Mouse (Mus musculus): ENCODE data around the gene Kcne1. TPM values are rescaled to one million over a fixed set of nuclear protein-coding genes. Genes with fewer than 3 reads are reported as not detected.

Gene Kcne1
- polyA plus RNA-seq, 1 experiment from 2014 or later = 0.34 TPM

DNA sequence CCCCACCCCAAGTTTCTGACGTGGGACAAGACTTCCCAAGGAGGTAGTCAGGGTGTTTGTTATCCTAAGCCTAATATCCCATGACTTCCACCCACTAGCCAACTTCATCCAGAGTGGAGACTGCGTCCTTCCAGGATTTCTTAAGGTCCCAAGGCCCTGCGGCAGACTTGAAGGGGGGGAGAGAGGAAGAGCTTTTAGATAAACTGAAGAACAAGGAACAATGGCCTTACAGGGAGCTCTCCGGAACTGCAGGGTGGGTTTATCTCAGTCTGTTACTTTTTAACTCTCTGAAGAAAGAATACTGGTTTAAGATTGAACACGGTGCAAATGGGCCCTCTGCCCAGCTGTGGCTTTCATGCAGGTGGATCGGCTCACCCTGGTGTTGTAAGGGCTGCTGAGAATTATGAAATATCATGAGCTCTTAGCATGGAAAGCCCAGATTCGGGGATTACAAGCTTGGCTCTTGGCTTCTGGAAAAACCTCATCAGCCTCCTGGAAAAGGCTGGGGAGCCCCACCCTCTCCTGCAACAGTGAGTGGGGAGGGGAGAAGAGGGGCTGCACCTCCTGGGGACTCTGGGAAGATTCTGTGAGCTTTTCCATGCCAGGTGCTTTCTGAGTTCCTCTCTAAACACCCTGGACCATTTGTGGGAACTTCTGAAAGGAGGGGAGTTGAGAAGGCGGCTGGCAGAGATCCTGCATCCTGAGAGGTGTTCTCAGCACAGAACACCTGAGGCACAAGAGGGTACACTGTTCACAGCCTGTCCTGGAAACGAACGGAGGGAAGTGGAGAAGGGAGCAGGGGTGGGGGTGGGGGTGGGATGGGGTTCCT is 38.7 kb upstream of the Kcne1 start:
- DNase-seq (ENCODE audit: low spot score) = no peak
- Histone ChIP-seq H3K4me3 (ENCODE audit: low read depth, low read length) (no peak overlapping the region), H3K27ac (replicated peaks; ENCODE audit: low read depth, low read length) (no peak overlapping the region), H3K4me1 (ENCODE audit: control insufficient read depth, insufficient read depth, low read length) (peaks cover 10% of the 10 kb centered on the region), H3K9me3 (replicated peaks; ENCODE audit: control insufficient read depth, low read length) (no peaks in the 10 kb centered on the region), H3K36me3 (replicated peaks; ENCODE audit: control insufficient read depth, insufficient read depth, low read depth, low read length) (no peaks in the 10 kb centered on the region), H3K4me2 (ENCODE audit: low read depth, low read length) (no peak overlapping the region), H3K9ac (replicated peaks; ENCODE audit: low read length) (no peak overlapping the region), H3K27me3 (ENCODE audit: control insufficient read depth, insufficient read depth, low read length) (no peaks in the 10 kb centered on the region)
- 49% methylated on average over 10 of the region's 10 CpGs for WGBS
- ATAC-seq (replicated peaks; ENCODE audit: insufficient number of reproducible peaks, low FRiP score, low TSS enrichment, low read depth) = no peak

- H3K4me1 ChIP-seq (ENCODE audit: control insufficient read depth, insufficient read depth, low read length) = 0 out of 2 replicates have a peak, but pooled peaks cover 3% of the 10 kb centered on the region
- H3K9ac ChIP-seq (replicated peaks; ENCODE audit: low read length) = no peak overlapping the region
- no peaks in the 10 kb centered on the region for H3K9me3 ChIP-seq (replicated peaks; ENCODE audit: control insufficient read depth, low read length)
- H3K27me3 ChIP-seq (ENCODE audit: control insufficient read depth, insufficient read depth, low read length) = no peaks in the 10 kb centered on the region
- WGBS = 93% methylated on average over 3 of the region's 3 CpGs
- H3K4me3 ChIP-seq (ENCODE audit: low read depth, low read length) = no peak overlapping the region
- no peaks in the 10 kb centered on the region for H3K36me3 ChIP-seq (replicated peaks; ENCODE audit: control insufficient read depth, insufficient read depth, low read depth, low read length)
- H3K4me2 ChIP-seq (ENCODE audit: low read depth, low read length) = no peak overlapping the region
- ATAC-seq (replicated peaks; ENCODE audit: insufficient number of reproducible peaks, low FRiP score, low TSS enrichment, low read depth) (no peak), DNase-seq (ENCODE audit: low spot score) (no peak)
- no peak overlapping the region for H3K27ac ChIP-seq (replicated peaks; ENCODE audit: low read depth, low read length)
These were observed 34.5 kb upstream of the Kcne1 start for GRCm38 (mm10) chr16:92393732-92394131.

DNA sequence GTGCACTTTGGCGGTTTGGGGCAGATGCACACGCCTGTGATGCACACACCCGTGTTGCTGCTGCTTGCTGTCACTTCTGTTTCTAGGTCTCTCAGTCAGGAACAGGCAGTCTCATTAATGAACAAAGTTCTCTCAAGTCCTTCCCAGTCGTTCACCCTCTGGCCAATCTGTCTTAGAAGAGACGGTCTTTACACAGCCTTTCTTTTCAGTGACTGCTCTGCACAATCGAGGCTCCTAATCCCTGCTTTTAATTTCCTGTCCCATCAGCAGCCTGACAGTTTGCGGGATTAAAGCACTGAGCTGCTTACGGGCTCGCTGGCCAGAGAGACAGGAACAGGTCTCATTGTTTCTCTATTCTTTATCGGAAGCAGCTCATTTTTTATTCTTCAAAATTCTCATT is 28.4 kb upstream of the Kcne1 start:
- Histone ChIP-seq H3K4me1 (ENCODE audit: control insufficient read depth, insufficient read depth, low read length) (no peaks in the 10 kb centered on the region), H3K4me3 (ENCODE audit: low read depth, low read length) (no peak overlapping the region), H3K9me3 (replicated peaks; ENCODE audit: control insufficient read depth, low read length) (no peaks in the 10 kb centered on the region), H3K36me3 (replicated peaks; ENCODE audit: control insufficient read depth, insufficient read depth, low read depth, low read length) (no peaks in the 10 kb centered on the region), H3K27me3 (ENCODE audit: control insufficient read depth, insufficient read depth, low read length) (no peaks in the 10 kb centered on the region), H3K9ac (replicated peaks; ENCODE audit: low read length) (no peak overlapping the region), H3K4me2 (ENCODE audit: low read depth, low read length) (no peak overlapping the region), H3K27ac (replicated peaks; ENCODE audit: low read depth, low read length) (no peak overlapping the region)
- DNase-seq (ENCODE audit: low spot score) (no peak), ATAC-seq (replicated peaks; ENCODE audit: insufficient number of reproducible peaks, low FRiP score, low TSS enrichment, low read depth) (no peak)
- WGBS = 55% methylated on average over 10 of the region's 10 CpGs

- WGBS = 3% methylated on average over 2 of the region's 2 CpGs
- DNase-seq (ENCODE audit: low spot score) (peak; percentile 71), ATAC-seq (replicated peaks; ENCODE audit: insufficient number of reproducible peaks, low FRiP score, low TSS enrichment, low read depth) (no peak)
- Histone ChIP-seq H3K9ac (replicated peaks; ENCODE audit: low read length) (no peak overlapping the region), H3K4me3 (ENCODE audit: low read depth, low read length) (no peak overlapping the region), H3K27me3 (ENCODE audit: control insufficient read depth, insufficient read depth, low read length) (no peaks in the 10 kb centered on the region), H3K36me3 (replicated peaks; ENCODE audit: control insufficient read depth, insufficient read depth, low read depth, low read length) (no peaks in the 10 kb centered on the region), H3K9me3 (replicated peaks; ENCODE audit: control insufficient read depth, low read length) (no peaks in the 10 kb centered on the region), H3K27ac (replicated peaks; ENCODE audit: low read depth, low read length) (no peak overlapping the region), H3K4me1 (ENCODE audit: control insufficient read depth, insufficient read depth, low read length) (no peaks in the 10 kb centered on the region), H3K4me2 (ENCODE audit: low read depth, low read length) (no peak overlapping the region)
These were observed 25.8 kb upstream of the Kcne1 start for GRCm38 (mm10) chr16:92385062-92385461.

- Histone ChIP-seq H3K27ac (replicated peaks; ENCODE audit: low read depth, low read length) (no peak overlapping the region), H3K9me3 (replicated peaks; ENCODE audit: control insufficient read depth, low read length) (no peaks in the 10 kb centered on the region), H3K9ac (replicated peaks; ENCODE audit: low read length) (no peak overlapping the region), H3K4me2 (ENCODE audit: low read depth, low read length) (no peak overlapping the region), H3K36me3 (replicated peaks; ENCODE audit: control insufficient read depth, insufficient read depth, low read depth, low read length) (no peaks in the 10 kb centered on the region), H3K4me1 (ENCODE audit: control insufficient read depth, insufficient read depth, low read length) (no peaks in the 10 kb centered on the region), H3K27me3 (ENCODE audit: control insufficient read depth, insufficient read depth, low read length) (no peaks in the 10 kb centered on the region), H3K4me3 (ENCODE audit: low read depth, low read length) (no peak overlapping the region)
- DNase-seq (ENCODE audit: low spot score) (no peak), ATAC-seq (replicated peaks; ENCODE audit: insufficient number of reproducible peaks, low FRiP score, low TSS enrichment, low read depth) (no peak)
These were observed 24.1 kb upstream of the Kcne1 start for GRCm38 (mm10) chr16:92383412-92383811.

GRCm38 (mm10) chr16:92382508-92382907 is 23.2 kb upstream of the Kcne1 start:
- 68% methylated on average over 6 of the region's 6 CpGs for WGBS
- H3K4me2 ChIP-seq (ENCODE audit: low read depth, low read length) = no peak overlapping the region

DNA sequence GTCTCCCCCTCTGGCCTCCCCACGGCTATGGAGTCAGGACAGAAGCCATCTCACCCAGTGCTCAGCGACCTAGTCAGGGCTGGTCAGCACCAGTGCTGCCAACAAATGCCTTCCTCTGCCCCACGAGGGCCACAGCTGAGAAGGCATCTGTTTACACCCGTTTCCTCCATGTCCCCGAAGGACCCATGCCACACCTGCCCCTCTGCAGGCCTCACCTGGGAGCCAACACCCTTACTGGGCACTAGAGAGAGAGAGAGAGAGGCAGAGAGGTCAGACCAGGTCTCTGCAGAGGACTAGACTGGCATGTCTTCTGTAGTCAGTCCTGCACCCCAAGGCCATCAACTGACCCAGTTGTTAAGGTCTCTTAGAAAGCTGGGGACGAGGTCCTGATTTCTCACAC is 21.8 kb upstream of the Kcne1 start:
- Histone ChIP-seq H3K36me3 (replicated peaks; ENCODE audit: control insufficient read depth, insufficient read depth, low read depth, low read length) (no peaks in the 10 kb centered on the region), H3K4me1 (ENCODE audit: control insufficient read depth, insufficient read depth, low read length) (no peaks in the 10 kb centered on the region), H3K27ac (replicated peaks; ENCODE audit: low read depth, low read length) (no peak overlapping the region), H3K9me3 (replicated peaks; ENCODE audit: control insufficient read depth, low read length) (no peaks in the 10 kb centered on the region), H3K9ac (replicated peaks; ENCODE audit: low read length) (no peak overlapping the region), H3K4me3 (ENCODE audit: low read depth, low read length) (no peak overlapping the region), H3K27me3 (ENCODE audit: control insufficient read depth, insufficient read depth, low read length) (no peaks in the 10 kb centered on the region), H3K4me2 (ENCODE audit: low read depth, low read length) (no peak overlapping the region)
- DNase-seq (ENCODE audit: low spot score) = no peak
- ATAC-seq (replicated peaks; ENCODE audit: insufficient number of reproducible peaks, low FRiP score, low TSS enrichment, low read depth) = no peak
- 73% methylated on average over 6 of the region's 6 CpGs for WGBS

More at GRCm38 (mm10) chr16:92382508-92382907, 23.2 kb upstream of the Kcne1 start:
- DNase-seq (ENCODE audit: low spot score) (no peak), ATAC-seq (replicated peaks; ENCODE audit: insufficient number of reproducible peaks, low FRiP score, low TSS enrichment, low read depth) (no peak)
- Histone ChIP-seq H3K9me3 (replicated peaks; ENCODE audit: control insufficient read depth, low read length) (no peaks in the 10 kb centered on the region), H3K4me1 (ENCODE audit: control insufficient read depth, insufficient read depth, low read length) (no peaks in the 10 kb centered on the region), H3K27ac (replicated peaks; ENCODE audit: low read depth, low read length) (no peak overlapping the region), H3K36me3 (replicated peaks; ENCODE audit: control insufficient read depth, insufficient read depth, low read depth, low read length) (no peaks in the 10 kb centered on the region), H3K4me3 (ENCODE audit: low read depth, low read length) (no peak overlapping the region), H3K27me3 (ENCODE audit: control insufficient read depth, insufficient read depth, low read length) (no peaks in the 10 kb centered on the region), H3K9ac (replicated peaks; ENCODE audit: low read length) (no peak overlapping the region)

DNA sequence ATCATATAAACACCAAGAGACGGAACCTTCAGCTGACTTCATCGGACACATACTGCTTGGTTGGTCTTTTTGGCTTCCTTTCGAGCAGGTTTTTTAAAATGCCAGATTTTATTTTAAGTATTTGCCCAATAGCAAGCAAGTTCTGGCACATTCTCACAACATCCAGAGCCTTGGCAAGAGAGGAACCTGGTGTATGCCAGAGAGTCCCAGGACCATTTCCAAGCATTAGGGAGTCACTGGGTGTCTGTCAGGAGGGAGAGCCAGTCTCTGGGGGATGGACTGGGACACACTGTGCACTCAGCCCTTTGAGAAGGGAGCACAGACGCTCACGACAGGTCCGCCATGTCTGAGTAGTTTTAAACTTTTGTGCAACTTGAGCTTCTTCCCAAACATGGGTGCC is 17.7 kb upstream of the Kcne1 start:
- H3K4me1 ChIP-seq (ENCODE audit: control insufficient read depth, insufficient read depth, low read length) = no peaks in the 10 kb centered on the region
- no peaks in the 10 kb centered on the region for H3K36me3 ChIP-seq (replicated peaks; ENCODE audit: control insufficient read depth, insufficient read depth, low read depth, low read length)
- 92% methylated on average over 6 of the region's 6 CpGs for WGBS
- ATAC-seq (replicated peaks; ENCODE audit: insufficient number of reproducible peaks, low FRiP score, low TSS enrichment, low read depth) (no peak), DNase-seq (ENCODE audit: low spot score) (no peak)
- no peak overlapping the region for H3K9ac ChIP-seq (replicated peaks; ENCODE audit: low read length)
- H3K4me2 ChIP-seq (ENCODE audit: low read depth, low read length) = no peak overlapping the region
- no peak overlapping the region for H3K4me3 ChIP-seq (ENCODE audit: low read depth, low read length)
- H3K9me3 ChIP-seq (replicated peaks; ENCODE audit: control insufficient read depth, low read length) = no peaks in the 10 kb centered on the region
- H3K27ac ChIP-seq (replicated peaks; ENCODE audit: low read depth, low read length) = no peak overlapping the region
- no peaks in the 10 kb centered on the region for H3K27me3 ChIP-seq (ENCODE audit: control insufficient read depth, insufficient read depth, low read length)
